Mouse (Mus musculus) megakaryocyte, embryonic 14.5 days (primary cell): ENCODE results near the gene C2cd5.

ENCODE experiments used
- FLI1 ChIP-seq: IDR thresholded peaks from 2 replicates; pipeline ENCODE4 v1.6.1; 2012; ENCODE audit warnings: low read length, inconsistent platforms, mixed read lengths
- GATA1 ChIP-seq: IDR thresholded peaks from 3 replicates; pipeline ENCODE4 v1.6.1; 2012; ENCODE audit warnings: mixed read lengths, low read length, inconsistent platforms, borderline replicate concordance

DNA sequence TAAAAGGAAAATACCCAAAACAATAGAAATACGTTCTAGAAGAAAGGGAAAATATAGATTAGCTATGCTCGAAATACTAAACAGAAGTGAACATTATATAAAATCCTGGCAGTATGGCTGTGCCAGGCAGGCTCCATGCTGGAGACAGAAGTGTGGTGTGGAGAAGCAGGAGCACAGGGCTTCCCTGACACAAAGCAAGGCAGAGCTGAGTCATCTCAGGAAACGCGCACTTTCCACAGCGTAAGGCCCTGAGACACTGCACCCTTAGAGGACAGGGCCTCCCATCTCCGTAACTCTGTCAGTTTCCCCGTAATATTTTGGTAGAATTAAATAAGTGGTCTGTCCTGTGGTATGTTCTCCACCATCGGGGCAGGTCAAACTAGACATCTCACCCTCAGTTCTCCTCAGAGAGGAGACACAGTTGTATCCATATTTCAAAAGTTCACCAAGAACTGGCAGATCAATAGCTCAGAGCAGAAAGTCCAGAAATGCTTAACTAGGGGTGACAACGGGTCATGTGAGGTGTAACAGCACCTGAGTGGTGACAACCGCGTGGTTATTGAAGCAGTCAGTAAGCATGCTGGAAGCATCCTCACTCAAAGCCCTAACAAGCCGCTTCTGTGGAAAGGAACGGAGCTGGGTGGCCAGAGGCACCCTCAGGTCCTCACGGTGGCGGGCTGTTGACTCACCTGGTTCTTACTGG lies 87.3 kb downstream of the C2cd5 start:
- TF ChIP-seq GATA1 (no peak), FLI1 (no peak)
